Mouse (Mus musculus) midbrain, embryonic 11.5 days (tissue): ENCODE results near the gene Gpatch2. TPM values are rescaled to one million over a fixed set of nuclear protein-coding genes. Genes with fewer than 3 reads are reported as not detected.

Source experiments
- ATAC-seq: fragments of 200-750 bp; cut with Nextera tagmentation; 2 replicates; pipeline ENCODE4 v1.8.0; 2017; ENCODE audit warnings: moderate TSS enrichment, moderate library complexity; ENCODE audit not compliant: low FRiP score
- DNase-seq: peaks from one replicate; pipeline ENCODE4 v3.0.0; 2015; ENCODE audit warnings: low spot score; ENCODE audit errors: missing footprints
- H3K27ac ChIP-seq: fragments of 300-500 bp; sonication (generic); 2 replicates; pipeline ENCODE4 v1.5.1; 2014; ENCODE audit warnings: low read depth, low read length
- H3K27me3 ChIP-seq: fragments of 300-500 bp; sonication (generic); 2 replicates; pipeline ENCODE4 v1.6.1; 2014; ENCODE audit warnings: mild to moderate bottlenecking, low read length, moderate library complexity, mixed read lengths; ENCODE audit not compliant: control insufficient read depth, insufficient read depth
- H3K36me3 ChIP-seq: fragments of 300-500 bp; sonication (generic); 2 replicates; pipeline ENCODE4 v1.6.1; 2014; ENCODE audit warnings: mild to moderate bottlenecking, low read length, moderate library complexity, mixed read lengths; ENCODE audit not compliant: control insufficient read depth, insufficient read depth
- H3K4me1 ChIP-seq: fragments of 300-500 bp; sonication (generic); 2 replicates; pipeline ENCODE4 v1.6.1; 2014; ENCODE audit warnings: low read length; ENCODE audit not compliant: control insufficient read depth, insufficient read depth
- H3K4me2 ChIP-seq: fragments of 300-500 bp; sonication (generic); 2 replicates; pipeline ENCODE4 v1.6.1; 2014; ENCODE audit warnings: mild to moderate bottlenecking, moderate library complexity
- H3K4me3 ChIP-seq: fragments of 300-500 bp; sonication (generic); 2 replicates; pipeline ENCODE4 v1.5.1; 2014; ENCODE audit warnings: low read depth, low read length
- H3K9ac ChIP-seq: fragments of 300-500 bp; sonication (generic); 2 replicates; pipeline ENCODE4 v1.6.1; 2014; ENCODE audit warnings: low read length
- H3K9me3 ChIP-seq: fragments of 300-500 bp; sonication (generic); 2 replicates; pipeline ENCODE4 v1.6.1; 2016; ENCODE audit warnings: low read length; ENCODE audit not compliant: control insufficient read depth
- WGBS: fragments of 180-500 bp; shearing (Covaris S2); extraction: QIAGEN DNeasy Blood & Tissue Kit; methylation state at CpG from one replicate; pipeline ENCODE4 v1.1.7; 2014; 5-methylcytosine and 5-hydroxymethylcytosine counted together
- polyA plus RNA-seq: library from polyadenylated mRNA; unstranded; fragments of >200 nt; fragmentation: Nextera tagmentation; extraction: Ambion mirVana; gene quantifications from 2 replicates; pipeline ENCODE4 v1.2.1, GENCODE M21; 2014

The Gpatch2 gene
- polyA plus RNA-seq, 1 experiment from 2014 or later: 25.0 TPM

- Histone ChIP-seq H3K4me2 (no peak overlapping the region), H3K27ac (no peak overlapping the region), H3K36me3 (no peaks in the 10 kb centered on the region), H3K4me3 (no peak overlapping the region), H3K27me3 (no peaks in the 10 kb centered on the region), H3K9me3 (no peaks in the 10 kb centered on the region), H3K4me1 (no peaks in the 10 kb centered on the region), H3K9ac (no peak overlapping the region)
- WGBS: 39% methylated on average over 2 of the region's 2 CpGs
- ATAC-seq (no peak), DNase-seq (no peak)
Observed at GRCm38 (mm10) chr1:187342551-187342950, 127.2 kb downstream of the Gpatch2 start.

GRCm38 (mm10) chr1:187345156-187345555 lies 129.8 kb downstream of the Gpatch2 start:
- H3K4me1 ChIP-seq: no peaks in the 10 kb centered on the region
- no peak overlapping the region for H3K4me3 ChIP-seq
- ATAC-seq: no peak
- no peaks in the 10 kb centered on the region for H3K9me3 ChIP-seq
- no peak overlapping the region for H3K4me2 ChIP-seq
- DNase-seq: no peak
- no peaks in the 10 kb centered on the region for H3K27me3 ChIP-seq
- H3K9ac ChIP-seq: no peak overlapping the region
- H3K27ac ChIP-seq: no peak overlapping the region
- WGBS: 69% methylated on average over 5 of the region's 5 CpGs
- no peaks in the 10 kb centered on the region; the same call in 1 of the 2 replicates for H3K36me3 ChIP-seq

GRCm38 (mm10) chr1:187346923-187347322 lies 131.6 kb downstream of the Gpatch2 start:
- WGBS: 86% methylated on average over 11 of the region's 11 CpGs
- H3K27ac ChIP-seq: no peak overlapping the region
- H3K9ac ChIP-seq: no peak overlapping the region
- H3K4me3 ChIP-seq: no peak overlapping the region
- DNase-seq: no peak
- H3K36me3 ChIP-seq: no peaks in the 10 kb centered on the region; the same call in 1 of the 2 replicates
- H3K9me3 ChIP-seq: no peaks in the 10 kb centered on the region
- no peaks in the 10 kb centered on the region for H3K4me1 ChIP-seq
- H3K27me3 ChIP-seq: no peaks in the 10 kb centered on the region
- no peak overlapping the region for H3K4me2 ChIP-seq
- ATAC-seq: no peak

GRCm38 (mm10) chr1:187347606-187348005 lies 132.3 kb downstream of the Gpatch2 start:
- Histone ChIP-seq H3K27me3 (no peaks in the 10 kb centered on the region), H3K4me2 (no peak overlapping the region), H3K36me3 (no peaks in the 10 kb centered on the region; the same call in 1 of the 2 replicates), H3K4me3 (no peak overlapping the region), H3K9ac (no peak overlapping the region), H3K9me3 (no peaks in the 10 kb centered on the region), H3K27ac (no peak overlapping the region), H3K4me1 (no peaks in the 10 kb centered on the region)
- ATAC-seq (no peak), DNase-seq (no peak)
- 94% methylated on average over 6 of the region's 6 CpGs for WGBS

- H3K36me3 ChIP-seq: no peaks in the 10 kb centered on the region; the same call in 1 of the 2 replicates
- ATAC-seq: no peak
- DNase-seq: no peak
- 94% methylated on average over 26 of the region's 26 CpGs for WGBS
- H3K9ac ChIP-seq: no peak overlapping the region
- no peaks in the 10 kb centered on the region for H3K9me3 ChIP-seq
- no peak overlapping the region for H3K27ac ChIP-seq
- no peaks in the 10 kb centered on the region for H3K27me3 ChIP-seq
- no peak overlapping the region for H3K4me3 ChIP-seq
- no peaks in the 10 kb centered on the region for H3K4me1 ChIP-seq
- no peak overlapping the region for H3K4me2 ChIP-seq
Observed at GRCm38 (mm10) chr1:187348053-187348820, 132.9 kb downstream of the Gpatch2 start.

GRCm38 (mm10) chr1:187348859-187349258 lies 133.6 kb downstream of the Gpatch2 start:
- no peak overlapping the region for H3K27ac ChIP-seq
- no peak overlapping the region for H3K4me2 ChIP-seq
- no peak for ATAC-seq
- no peak overlapping the region for H3K9ac ChIP-seq
- H3K27me3 ChIP-seq: no peaks in the 10 kb centered on the region
- no peaks in the 10 kb centered on the region for H3K4me1 ChIP-seq
- no peaks in the 10 kb centered on the region for H3K9me3 ChIP-seq
- no peak overlapping the region for H3K4me3 ChIP-seq
- no peaks in the 10 kb centered on the region; the same call in 1 of the 2 replicates for H3K36me3 ChIP-seq
- 95% methylated on average over 14 of the region's 14 CpGs for WGBS
- DNase-seq: no peak

- Histone ChIP-seq H3K27me3 (no peaks in the 10 kb centered on the region), H3K9me3 (no peaks in the 10 kb centered on the region), H3K4me1 (no peaks in the 10 kb centered on the region), H3K4me3 (no peak overlapping the region), H3K27ac (no peak overlapping the region), H3K4me2 (no peak overlapping the region), H3K9ac (no peak overlapping the region), H3K36me3 (no peaks in the 10 kb centered on the region)
- DNase-seq: no peak
- peak; percentile 30; the same call in 1 of the 2 replicates for ATAC-seq
- WGBS: 82% methylated on average over 15 of the region's 15 CpGs
Observed at GRCm38 (mm10) chr1:187356169-187356568, 140.9 kb downstream of the Gpatch2 start.

- Histone ChIP-seq H3K27me3 (no peaks in the 10 kb centered on the region), H3K36me3 (no peaks in the 10 kb centered on the region), H3K4me2 (no peak overlapping the region), H3K4me3 (no peak overlapping the region), H3K27ac (no peak overlapping the region), H3K9me3 (no peaks in the 10 kb centered on the region), H3K9ac (no peak overlapping the region), H3K4me1 (no peaks in the 10 kb centered on the region)
- 85% methylated on average over 8 of the region's 8 CpGs for WGBS
- DNase-seq (peak; percentile 62), ATAC-seq (no peak)
Observed at GRCm38 (mm10) chr1:187356904-187357303, 141.6 kb downstream of the Gpatch2 start.

- WGBS: 36% methylated on average over 3 of the region's 3 CpGs
- no peak for ATAC-seq
Observed at GRCm38 (mm10) chr1:187360240-187360639, 144.9 kb downstream of the Gpatch2 start.

More at GRCm38 (mm10) chr1:187360240-187360639, 144.9 kb downstream of the Gpatch2 start:
- Histone ChIP-seq H3K4me1 (no peaks in the 10 kb centered on the region), H3K9me3 (no peaks in the 10 kb centered on the region), H3K4me3 (no peak overlapping the region), H3K27ac (no peak overlapping the region), H3K36me3 (no peaks in the 10 kb centered on the region), H3K9ac (no peak overlapping the region), H3K4me2 (no peak overlapping the region), H3K27me3 (no peaks in the 10 kb centered on the region)
- DNase-seq: peak; percentile 26
